Mouse (Mus musculus) layer of hippocampus, adult 9-10 months (tissue): ENCODE measurements around the gene Cdc7.

ENCODE experiments used
- DNase-seq: peaks from one replicate; pipeline ENCODE4 v3.0.0; 2022; ENCODE audit warnings: low spot score

Cdc7 gene

DNA sequence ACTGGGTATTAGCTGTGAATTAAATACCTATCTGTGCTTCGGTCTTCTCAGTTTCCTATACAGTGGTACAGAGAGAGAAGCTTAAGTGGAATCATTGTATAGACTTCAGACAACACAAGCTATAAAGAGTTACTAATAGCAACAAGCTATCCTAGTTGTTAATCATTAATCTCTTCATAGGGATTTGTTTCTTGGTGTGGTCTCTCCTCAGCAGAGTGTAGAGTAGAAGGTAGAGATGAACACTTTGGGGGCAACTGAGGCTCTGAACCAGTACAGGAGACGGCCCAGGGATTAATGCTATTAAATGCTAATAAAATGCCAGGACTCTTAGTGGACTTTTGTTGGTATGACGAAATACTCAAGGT is 57.9 kb downstream of the Cdc7 start:
- DNase-seq: no peak

DNA sequence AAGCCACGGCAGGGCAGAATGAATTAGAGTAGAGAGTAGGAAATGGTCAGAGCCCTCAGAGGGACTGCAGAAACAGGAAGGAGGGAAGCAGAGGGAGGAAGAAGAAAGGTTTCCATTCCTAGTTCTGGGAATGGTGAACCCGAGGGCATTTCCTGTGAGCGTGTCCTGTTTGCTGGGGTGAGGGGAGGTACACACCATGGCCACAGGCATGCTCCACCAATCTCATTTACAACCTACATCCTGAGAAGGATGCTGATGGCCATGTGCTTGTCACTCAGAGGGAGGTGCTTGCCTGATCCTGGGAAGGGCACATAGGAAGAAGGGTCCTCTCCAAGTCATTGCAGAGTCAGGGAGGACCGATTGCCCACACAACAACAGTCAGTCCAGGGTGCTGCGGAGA is 59.8 kb downstream of the Cdc7 start:
- DNase-seq: no peak

DNA sequence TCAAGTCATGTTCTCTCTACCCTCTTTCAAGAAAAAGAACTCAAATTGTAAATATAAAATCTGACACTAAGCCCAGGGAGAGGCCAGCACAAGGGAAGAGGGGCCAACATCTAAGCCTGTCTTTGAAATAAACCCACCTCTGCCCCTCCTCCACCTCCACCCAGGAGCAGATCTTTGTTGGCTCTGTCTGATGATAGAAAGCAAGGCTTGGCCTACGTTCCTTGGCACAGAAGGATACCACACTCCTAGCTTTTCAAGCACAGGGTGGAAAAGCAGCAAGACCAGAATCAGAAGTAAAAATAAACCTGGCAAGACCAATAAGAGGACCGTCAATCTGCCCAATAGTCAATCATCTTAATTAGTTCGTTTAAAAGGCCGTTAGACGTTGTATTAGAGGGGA is 61.2 kb downstream of the Cdc7 start:
- no peak for DNase-seq

DNA sequence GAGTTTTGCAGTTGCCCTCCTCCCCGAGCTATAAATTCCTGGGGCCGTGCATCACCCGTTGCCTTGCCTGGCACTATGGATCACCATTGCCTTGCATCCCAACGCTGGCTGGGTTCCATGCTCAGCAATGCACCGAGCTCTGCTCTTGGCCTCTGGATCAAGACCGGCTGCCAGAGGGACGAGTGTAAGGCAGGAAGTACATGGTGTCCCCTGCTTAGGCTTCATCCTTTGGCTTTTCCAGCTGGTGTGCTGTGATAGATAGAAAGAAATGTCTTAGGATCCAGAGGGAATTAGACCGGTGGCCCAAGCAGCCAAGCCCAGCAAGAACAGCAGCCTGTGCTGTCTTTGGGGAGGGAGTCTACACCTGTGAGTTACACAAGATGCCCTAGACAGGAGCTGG is 61.7 kb downstream of the Cdc7 start:
- DNase-seq: no peak

DNA sequence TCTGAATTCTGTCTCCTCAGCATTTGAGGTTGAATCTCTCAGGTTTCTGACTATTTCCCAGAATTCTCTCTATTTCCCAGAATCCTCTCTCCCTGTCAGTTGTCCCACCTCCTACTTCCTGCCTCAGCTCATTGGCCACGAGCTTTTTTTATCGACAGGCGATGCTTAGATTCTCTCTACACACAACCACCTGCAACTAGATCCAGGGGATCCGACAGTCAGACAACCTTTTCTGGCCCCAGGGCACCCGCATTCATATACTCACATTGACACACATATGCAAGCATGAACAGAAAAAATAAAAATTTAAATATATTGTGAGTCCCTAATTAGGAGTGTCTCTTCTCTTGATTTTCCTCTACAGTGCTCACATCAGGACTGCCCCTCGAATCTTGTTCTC is 63.5 kb downstream of the Cdc7 start:
- no peak for DNase-seq

DNA sequence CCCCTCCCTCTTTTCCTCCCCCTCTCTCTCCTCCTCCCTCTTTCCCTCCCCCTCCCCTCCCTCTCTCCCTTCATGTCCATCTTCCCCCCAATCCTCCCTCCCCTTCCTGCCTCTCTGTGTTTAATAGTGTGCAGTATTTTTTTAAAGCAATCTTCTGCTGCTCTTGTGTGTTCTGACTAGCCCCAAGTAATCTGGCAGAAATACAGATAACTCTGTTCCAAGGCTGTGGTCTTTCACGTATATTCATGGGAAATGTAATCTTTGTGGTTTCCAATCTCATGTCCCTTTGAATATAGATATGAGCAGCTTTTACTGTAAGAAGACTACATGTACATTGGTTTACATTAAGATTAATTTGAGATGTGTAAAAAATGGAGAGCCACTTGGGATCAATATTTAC is 64.4 kb downstream of the Cdc7 start:
- no peak for DNase-seq

DNA sequence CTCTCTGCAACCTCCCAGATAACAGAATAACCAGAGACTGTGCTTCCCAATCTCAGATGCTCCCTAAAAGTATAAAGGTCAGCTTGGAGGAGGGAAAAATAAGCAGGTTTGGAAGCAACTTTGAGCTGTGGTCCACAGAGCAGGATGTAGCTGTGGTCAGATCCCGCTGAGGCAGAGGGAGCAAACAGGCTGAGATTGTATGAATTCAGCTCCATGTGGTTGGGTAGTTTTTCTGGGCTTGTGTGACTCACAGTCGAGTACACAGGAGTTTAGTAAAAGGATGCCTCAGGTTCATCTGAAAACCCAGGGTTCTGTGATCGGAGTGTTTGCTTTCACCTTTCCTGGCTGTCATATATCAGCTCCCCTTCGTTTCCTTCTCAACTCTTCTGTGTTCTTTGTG is 65.7 kb downstream of the Cdc7 start:
- no peak for DNase-seq

DNA sequence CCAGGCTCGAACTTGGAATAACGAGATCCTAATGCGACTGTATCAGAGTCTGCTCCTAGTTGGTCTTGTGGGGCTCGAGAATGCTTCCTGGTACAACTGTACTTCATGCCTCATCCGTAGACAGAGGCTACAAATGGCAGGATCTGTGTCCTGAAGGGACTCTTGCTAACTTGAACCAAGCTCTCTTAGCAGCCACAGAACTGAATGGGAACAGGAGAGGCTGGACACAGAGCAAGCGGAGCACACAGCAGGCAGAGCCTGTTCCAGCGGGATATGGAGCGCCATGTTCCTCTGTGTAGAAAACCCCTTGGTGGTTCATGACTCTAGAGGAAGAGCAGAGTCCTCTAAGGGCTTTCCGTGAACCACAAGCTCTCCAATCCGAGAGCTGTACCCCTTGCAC is 66.7 kb downstream of the Cdc7 start:
- DNase-seq: no peak
